Mouse (Mus musculus) layer of hippocampus, adult 9-11 months (tissue): ENCODE measurements around the gene Ccdc92.

Source experiments
- DNase-seq: peaks from one replicate; pipeline ENCODE4 v3.0.0; 2022

Ccdc92 gene

DNA sequence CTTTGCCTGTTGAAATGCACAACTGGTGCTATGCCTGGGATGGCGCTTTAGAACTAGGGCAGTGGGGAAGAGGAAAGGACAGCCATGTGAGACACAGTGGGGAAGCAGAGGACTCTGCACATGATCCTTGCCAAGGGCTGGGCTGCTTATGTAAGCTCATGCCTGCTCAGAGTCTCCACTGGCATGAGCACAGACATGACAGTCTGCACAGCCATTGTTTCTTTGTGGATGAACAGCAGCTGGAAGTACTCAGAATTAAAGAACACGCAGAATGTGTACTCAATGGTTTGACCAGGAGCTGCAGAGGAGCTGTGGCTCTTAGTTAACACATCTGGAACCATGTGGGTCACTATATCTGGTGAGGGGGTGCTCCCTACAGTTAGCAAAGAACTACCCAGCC lies 9.1 kb downstream of the Ccdc92 start:
- peak; percentile 39 for DNase-seq

DNA sequence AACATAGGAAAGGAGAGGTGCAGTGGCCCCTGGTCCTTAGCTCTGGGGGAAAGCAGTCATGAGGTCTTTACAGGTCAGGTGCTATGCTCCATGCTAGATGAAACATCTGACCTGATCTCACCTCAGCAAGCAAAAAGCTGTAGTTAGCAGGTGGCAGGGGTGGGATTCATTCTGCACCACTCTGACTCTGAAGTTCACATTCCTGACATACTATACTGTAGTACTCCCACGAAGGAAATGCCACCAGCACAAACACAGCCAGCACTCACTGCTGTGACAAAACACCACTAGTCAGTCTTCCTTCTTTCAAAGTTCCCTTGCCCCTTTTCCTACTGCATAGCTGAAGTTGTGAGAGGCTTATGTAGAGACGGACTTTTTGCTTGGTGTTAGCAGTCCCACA lies 9.9 kb downstream of the Ccdc92 start:
- no peak for DNase-seq

DNA sequence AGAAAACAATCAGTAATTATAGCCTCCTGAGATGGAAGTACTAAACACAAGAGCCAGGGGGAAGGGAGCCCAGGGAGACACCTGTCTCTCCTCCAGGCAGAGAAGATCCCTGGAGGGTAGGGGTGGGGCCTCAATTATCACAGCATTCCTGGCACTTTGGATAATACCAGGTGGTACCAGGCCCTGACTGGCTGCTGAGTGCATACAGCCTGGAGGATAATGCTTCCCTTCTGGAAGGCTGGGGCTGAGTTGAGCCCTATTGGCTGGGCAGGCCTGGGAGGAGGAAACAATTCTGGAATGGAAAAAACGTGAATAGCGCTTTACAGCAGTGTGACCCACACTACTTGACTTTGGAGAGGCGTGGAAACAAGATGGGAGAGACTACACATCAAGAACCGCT lies 10.7 kb downstream of the Ccdc92 start:
- no peak for DNase-seq

DNA sequence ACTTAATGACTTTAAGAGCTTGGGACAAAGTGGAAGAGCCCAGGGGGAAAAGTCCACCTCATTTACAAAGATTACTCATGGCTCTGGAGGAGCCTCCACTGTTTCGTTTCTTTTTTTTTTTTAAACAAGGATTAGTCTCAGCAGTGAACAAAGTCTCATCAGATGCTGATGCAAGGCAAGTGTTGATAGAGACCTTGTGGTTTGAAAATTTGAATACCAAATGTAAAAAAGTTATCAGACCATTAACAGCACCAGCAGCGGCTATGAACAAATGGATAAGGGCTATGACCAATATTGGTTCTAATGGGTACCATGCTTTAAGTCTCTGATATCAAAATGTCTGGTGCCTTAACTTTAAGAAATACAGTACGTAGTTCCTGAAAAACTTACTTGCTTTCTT lies 13.2 kb downstream of the Ccdc92 start:
- no peak for DNase-seq

DNA sequence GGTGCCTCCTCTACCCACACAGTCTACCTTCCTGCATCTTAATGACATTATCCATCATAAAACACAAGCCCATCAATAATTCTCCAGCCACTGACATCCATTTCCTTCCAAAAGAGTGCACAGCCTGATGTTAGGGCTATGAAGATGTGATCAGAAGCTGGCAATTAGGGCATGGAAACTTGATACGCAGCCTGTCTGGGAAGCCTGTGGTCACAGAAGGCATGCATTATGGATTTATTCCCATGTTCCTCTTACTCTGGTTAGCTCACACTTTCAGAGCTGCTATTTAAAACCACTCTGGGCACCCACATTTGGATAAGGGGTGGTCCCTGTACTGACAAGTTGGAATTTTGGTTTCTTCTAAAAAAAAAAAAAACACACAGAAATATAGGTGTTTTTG lies 15.2 kb downstream of the Ccdc92 start:
- no peak for DNase-seq

DNA sequence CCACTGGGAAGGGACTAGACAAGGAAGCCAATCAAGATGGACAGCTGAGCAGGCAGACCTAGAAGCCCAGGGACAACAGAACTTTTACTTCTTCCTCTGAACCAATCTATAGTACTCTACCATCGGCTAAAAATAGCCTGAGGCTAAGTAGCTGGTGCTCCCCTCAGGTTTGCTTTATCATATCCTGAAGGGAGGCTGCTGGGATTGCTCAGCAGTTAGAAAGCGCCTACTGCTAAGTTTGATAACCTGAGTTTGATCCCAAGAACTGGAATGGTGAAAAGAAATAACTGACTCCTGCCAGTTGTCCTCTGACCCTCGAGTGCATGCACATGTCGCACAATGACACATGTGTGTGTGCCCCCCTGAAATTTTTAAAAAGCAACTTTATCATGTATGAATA lies 17.3 kb downstream of the Ccdc92 start:
- no peak for DNase-seq

DNA sequence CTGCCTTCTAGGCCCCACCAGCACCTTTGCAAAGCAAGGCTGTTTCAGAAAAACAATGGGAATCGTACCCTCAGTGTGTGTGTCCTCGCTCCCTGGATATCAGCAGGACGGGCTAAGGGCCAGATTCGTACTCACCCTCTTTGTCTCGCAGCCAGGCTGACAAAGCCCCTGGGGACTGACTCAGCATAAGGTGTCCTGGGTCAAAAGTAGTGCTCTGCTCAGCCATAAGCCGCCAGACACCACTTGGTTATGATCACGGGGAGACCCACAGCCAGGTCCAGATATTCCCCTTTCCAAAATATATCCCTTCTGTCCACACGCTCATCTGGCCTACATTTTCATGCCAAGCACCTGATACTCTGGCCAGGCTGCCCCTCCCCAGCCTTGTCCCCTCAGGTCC lies 18.8 kb downstream of the Ccdc92 start:
- DNase-seq: no peak

DNA sequence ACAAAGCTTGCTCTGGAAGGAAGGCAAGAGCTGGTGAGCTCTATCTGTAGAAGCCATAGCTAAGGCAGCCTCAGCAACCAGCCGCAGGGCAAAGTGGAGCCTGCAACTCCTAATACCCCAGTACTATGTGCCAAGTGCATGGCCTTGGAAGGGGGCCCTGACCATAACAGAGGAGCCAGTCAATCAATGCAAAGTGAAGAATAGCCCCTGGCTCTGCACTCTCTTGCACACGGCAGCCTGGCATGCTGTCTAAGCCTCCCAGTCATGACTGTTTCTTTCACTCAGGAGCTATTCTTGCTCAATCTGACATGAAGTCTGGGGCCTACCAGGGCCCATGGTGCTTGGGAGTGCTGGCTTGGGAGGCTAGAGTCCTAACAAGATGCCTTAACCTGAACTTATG lies 21.6 kb downstream of the Ccdc92 start:
- no peak for DNase-seq

DNA sequence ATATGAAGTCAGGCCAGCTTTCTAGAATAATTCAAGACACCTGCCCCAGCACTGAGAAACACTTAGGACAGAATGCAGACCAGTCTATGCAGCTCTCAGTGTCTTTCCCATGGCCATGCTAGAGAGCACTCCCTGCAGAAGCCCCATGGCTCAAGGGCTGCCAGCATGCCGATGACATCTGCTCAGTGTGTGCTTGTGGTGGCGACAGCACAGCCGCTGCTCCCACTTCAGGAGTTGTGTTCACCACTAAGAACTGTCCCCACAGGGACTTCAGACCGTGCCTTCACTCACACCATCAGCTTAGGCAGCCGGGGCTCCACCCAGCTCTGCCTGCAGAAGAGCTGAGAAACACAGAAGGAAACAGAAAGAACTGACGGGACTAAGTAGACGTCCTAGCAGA lies 22.0 kb downstream of the Ccdc92 start:
- DNase-seq: no peak

DNA sequence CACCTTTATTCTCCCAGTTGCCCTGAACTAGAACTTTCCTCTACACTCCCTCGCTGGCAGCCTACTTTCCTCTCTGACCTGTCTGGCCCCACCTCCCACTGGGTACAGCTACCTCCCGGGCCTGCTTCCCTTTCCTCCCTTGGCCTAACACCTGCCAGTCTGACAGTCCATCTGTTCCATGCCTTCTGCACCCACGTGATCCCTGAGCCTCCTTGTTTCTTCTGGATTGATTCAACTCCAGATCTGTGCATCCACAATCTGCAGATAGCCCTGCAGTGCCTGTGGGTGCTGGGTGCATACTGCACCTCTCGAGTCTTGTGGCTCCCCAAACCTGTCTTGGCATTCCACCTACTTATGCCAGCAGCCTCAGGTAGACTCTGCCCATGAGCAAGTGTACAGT lies 25.6 kb downstream of the Ccdc92 start:
- peak; percentile 54 for DNase-seq

DNA sequence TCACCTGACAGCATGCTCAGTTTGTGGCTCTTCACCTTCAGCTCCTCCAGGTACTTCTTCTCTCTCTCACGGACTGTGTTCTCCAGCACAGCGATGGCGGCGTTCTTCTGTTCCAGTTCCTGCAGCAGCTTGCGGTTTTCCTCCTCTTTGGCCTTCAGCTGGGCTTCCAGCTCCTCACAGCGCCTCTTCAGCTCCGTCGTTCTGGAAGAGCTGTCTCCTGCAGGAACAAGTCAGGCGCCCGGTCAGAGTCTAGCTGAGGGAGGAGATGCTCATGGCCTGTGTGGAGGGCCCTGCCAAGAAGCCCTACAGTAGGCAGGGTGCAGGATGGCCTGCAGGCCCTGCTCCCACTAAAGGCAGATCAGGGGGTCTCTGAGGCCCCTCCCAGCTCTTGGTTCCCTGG lies 26.1 kb downstream of the Ccdc92 start:
- DNase-seq: no peak

DNA sequence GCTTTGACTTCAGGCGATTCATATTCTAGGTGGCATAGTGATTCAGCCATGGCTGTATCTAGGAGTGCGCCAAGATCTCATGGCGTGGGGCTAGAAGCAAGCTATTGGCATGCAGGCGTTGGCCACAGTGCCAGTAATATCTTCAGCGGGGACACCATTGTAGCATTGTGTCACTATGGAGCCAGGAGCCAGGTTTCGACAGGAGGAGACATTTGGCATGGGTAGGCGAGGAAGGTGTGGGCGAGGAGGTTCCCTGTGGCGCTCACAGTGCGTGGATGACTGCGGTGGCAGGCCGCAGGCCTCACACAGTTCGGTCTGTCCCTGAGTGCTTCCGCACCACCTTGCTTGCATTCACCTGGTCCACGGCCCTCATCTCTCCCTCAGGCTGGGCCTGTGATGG lies 27.0 kb downstream of the Ccdc92 start:
- DNase-seq: peak; percentile 33

DNA sequence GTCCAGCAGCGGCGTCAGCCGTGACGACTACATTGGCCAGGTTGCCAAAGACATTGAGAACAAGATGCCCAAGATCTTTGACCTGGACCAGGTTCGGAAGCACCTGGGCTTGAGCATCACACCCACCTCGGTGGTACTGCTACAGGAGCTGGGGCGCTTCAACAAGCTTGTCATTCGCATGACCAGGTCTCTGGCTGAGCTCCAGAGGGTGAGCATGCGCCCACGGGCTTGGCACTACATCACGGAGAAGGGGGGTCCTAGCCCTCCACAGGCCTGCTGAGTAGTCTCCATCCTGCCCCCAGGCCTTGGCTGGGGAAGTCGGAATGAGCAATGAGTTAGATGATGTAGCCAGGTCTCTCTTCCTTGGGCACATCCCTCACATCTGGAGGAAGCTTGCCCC lies 31.9 kb downstream of the Ccdc92 start:
- DNase-seq: no peak

DNA sequence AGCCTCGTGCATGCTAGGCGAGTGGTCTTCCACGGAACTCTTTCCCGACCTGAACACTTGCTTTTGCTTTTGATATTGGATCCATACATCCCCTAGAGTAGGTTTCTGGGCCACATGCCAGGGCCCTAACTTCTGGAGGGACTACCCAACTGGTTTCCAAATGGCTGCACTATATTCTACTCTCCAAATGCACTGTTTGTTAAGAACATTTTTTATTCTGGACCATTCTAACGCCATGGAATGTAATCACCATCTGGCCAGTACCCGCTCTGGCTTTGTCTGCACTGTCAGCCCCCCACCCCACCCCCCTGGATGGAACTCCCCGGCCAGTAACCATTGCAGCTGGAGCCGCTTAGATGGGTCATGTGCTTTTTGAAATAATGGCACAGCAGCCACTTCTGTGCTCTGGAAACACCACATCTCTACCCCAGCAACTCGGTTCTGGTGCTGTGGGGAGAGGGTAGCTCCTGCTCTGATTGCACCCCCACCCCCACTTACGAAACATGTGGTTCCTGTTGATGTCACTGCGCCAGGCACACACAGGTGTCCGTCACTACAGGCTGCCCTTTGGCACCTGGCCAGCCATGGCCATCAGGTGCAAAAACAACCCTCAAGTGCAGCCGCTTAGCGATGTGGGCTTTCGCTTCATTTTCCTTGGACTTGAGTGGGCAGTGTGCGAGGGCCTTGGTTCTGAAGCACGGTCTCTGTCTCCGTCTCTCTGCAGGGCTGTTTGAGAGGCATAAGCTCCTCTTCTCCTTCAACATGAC lies 39.9 kb downstream of the Ccdc92 start:
- DNase-seq: no peak

DNA sequence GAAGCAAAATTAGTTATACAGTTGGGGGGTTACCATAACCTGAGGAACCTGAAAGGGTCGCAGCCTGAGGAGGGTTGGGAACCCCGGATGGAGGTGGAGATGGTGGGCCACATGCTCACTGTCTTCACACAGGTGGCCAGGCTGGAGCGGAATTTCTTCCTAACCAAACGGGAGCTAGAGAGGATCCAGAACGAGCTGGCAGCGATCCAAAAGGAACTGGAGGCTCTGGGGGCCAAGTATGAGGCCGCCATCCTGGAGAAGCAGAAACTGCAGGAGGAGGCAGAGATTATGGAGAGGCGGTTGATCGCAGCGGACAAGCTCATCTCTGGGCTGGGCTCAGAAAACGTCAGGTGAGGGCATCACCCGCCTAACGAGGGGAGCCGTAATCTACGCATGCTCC lies 45.2 kb downstream of the Ccdc92 start:
- DNase-seq: no peak

DNA sequence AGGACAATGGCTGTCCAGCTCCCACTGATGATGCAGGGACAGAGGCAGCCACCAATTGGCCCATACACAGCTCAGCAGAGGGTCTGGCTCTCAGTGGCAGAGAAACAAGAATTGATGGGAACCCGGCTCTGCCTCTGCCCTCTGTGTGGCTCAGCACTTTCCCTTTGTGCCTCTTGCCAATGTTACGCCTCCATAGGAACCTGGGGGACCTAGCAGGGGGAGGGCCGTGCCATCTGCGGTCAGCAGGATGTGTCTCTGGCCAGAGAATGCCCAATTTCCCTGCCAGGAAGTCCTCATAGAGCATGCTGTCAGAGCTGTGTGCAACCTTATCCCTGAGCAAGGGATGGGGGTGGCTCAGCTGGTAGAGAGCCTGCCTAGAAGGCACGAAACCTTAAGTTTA lies 47.4 kb downstream of the Ccdc92 start:
- no peak for DNase-seq

DNA sequence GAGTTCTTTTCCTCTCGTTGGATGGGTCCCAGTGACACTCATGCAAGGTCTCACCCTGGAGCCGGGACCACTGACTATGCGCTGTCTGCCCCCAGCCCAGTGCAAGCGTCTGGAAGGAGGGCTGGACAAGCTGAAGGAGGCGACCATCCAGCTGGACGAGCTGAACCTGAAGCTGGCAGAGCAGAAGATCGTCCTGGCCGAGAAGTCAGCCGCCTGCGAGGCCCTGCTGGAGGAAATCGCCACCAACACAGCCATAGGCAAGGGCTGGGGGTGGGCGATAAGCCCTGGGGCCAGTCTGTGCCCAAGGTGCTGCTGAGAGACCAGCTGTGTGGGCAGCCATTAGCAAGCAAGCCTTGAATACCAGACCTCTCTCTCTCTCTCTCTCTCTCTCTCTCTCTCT lies 49.8 kb downstream of the Ccdc92 start:
- DNase-seq: no peak

DNA sequence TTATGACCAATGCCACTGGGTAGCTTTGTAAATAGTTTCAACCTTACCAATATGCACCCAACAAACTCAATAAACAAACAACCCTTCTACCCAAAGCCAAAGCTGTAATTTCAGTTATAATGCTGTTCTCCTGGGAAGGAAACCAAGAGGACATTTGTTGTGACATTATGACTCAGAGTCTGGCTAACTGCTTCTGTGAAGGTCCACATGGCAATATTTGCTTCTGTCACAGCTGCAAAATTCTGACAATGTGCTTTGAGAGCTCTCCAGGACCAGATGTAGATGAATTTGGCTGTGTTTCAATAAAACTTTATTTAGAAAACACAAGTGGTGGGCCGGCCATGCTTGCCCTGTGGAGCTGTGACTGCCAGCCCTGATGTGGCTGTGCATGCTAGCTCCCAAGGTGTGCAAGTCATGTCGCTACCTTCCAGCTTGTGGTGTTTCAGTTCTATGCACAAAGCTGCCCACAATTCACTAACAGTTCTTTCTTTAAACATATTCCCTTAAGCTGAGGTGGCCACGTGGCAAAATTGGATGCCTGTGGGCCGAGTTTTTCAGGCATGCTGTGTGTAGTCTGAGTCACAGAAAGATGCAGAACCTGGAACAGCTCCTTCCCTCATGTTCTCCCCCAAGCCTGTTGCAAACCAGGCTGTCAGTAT lies 52.4 kb downstream of the Ccdc92 start:
- peak; percentile 82 for DNase-seq

DNA sequence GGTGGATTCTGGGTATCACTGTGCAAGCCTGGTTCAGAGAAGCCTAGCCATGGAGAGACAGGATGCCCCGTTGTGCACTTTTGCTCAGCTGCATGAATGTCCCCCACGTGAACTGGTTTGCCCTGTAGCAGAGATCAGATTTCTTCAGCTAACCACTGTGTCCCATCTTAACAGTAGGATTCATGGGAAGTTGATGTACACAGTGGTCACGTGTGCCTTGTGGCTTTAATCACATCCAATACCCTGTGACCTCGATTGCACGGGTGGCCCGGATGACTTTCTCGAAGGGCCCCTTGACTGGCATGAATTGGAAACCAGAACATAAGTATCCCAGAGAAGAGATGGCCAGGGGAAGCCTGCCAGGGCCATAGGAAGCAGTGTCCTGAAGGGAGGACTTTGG lies 70.1 kb downstream of the Ccdc92 start:
- no peak for DNase-seq

DNA sequence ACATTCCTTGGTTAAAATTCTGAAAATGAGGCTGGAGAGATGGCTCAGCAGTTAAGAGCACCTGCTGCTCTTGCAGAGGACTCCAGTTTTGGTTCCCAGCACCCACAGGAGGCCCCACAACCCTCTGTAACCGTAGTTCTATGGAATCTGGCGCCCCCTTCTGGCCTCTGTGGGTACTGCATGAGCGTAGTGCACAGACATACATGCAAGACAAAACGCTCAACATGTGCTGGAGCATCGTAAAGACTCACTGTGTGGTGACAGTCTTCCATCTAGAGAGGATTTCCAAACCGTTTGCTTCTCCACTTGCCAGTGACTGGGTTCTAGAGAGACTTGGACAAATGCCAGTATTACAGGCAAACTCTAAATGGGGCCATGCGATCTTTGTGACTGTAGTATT lies 76.6 kb downstream of the Ccdc92 start:
- DNase-seq: no peak
